Mouse (Mus musculus): Measurements from ENCODE around the gene Zyx.
A peak's percentile ranks its signal among the peaks of the same experiment; 100 is the strongest.

Zyx gene

GRCm38 (mm10) chr6:42350968-42351775 is 1.7 kb downstream of the Zyx start:
- no peak for DNase-seq

DNA sequence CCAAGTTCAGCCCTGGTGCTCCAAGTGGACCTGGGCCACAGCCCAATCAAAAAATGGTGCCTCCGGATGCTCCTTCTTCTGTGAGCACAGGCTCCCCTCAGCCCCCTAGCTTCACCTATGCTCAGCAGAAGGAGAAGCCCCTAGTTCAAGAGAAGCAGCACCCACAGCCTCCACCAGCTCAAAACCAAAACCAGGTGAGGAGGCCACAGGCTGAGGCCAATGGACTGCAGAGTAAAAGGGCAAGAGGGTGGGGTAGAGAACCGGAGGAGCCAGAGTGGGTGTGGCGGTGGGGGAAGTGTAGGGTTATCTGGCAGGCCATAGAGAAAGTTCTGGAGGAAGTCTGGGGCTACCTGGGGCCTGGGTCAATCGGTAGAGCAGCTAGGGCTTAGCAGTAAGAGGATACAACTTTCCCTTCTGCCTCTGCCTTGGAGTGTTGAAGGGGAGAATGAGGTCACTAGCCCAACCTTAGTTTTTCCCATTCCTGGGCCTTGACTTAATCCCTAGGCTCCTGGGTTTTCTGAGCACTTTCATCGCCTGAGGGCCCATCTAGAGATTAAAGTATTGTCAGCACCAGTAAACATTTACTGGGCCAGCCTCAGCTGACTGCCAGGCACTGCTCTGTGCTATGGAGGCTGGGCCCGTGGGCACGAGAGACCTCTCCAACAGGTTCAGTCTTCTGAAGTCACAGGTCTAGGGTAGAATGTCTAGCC is 2.5 kb downstream of the Zyx start:
- DNase-seq = peak in 1 of 2 experiments; percentile 30

DNA sequence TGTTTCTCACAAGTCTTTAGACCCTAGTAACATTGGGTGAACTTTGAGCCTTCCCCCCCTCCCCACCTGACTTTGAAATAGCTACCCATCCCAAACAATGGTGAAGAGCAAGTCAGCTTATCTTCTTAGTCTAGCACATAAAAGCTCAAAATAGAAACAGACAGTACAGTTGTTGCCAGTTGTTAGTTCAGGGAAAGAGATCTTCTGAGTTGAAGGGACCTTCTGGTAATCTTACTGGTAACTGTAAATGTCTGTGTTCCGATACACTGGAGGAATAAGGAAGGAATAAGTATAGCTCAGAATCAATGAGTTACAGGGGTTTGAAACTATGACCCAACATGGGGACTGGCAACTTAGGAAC is 3.0 kb downstream of the Zyx start:
- DNase-seq = no peak

DNA sequence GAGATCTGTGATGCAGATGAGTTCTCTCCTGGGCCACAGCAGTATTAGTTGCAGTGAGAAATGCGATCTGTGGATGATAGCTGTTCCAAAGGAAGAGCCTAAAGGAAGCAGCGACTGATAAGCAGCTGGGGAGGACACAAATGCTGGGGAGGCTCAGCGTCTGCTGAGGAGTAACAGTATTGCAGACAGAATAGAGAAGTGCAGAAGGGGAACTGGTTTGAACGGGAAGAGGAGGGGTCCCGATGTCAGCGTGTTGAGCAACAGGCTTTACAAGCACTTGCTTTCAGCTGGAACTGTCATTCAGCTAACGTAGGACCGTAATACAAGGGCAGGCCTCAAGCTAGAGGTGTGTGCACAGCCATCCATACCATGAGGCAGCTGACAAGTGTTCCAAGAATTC is 3.8 kb downstream of the Zyx start:
- peak; percentile 37 to 47 for DNase-seq

GRCm38 (mm10) chr6:42354076-42355019 is 4.9 kb downstream of the Zyx start:
- no peak for DNase-seq

- no peak for DNase-seq
Observed at GRCm38 (mm10) chr6:42355366-42355765, 5.9 kb downstream of the Zyx start.

- DNase-seq = no peak
Observed at GRCm38 (mm10) chr6:42355794-42356600, 6.6 kb downstream of the Zyx start.

DNA sequence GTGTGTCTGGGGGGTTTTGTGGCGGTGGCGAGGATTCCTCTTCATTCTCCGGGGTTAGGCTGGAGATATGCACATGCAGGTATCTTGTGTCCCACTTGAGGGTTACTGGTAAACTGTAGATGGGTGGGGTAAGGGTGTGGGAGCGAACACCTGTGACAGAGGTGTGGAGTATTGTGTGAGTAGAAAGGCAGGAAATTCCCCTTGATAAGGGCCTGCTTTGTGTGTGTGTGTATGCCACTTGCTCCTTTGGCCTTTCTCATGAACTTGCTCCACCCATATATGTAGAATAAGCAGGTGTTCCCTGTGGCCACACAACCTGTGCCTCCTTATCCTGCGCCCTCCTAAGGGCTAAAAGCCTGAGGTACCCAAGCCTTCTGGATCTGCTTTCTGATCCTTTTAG is 7.5 kb downstream of the Zyx start:
- DNase-seq = no peak

GRCm38 (mm10) chr6:42357901-42358300 is 8.5 kb downstream of the Zyx start:
- no peak for DNase-seq

DNA sequence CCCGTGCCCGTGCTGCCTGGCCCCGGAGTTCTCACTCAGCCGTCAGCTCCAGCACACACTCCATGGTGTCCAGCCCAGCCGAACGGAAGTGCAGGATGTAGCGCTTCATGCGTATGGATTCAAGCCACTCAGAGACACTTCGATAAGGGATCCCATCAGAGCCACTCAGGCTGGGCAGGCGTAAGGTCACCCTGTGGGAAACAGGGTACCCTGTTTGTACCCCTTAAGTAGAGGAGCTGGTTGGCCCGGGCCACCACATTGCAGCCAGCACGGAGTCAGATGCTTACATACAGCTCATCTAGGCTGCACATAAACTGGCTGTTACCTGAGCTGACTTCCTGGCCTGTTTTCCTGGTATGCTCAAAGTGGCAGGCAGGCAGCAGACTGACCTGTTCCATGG is 9.5 kb downstream of the Zyx start:
- no peak for DNase-seq

DNA sequence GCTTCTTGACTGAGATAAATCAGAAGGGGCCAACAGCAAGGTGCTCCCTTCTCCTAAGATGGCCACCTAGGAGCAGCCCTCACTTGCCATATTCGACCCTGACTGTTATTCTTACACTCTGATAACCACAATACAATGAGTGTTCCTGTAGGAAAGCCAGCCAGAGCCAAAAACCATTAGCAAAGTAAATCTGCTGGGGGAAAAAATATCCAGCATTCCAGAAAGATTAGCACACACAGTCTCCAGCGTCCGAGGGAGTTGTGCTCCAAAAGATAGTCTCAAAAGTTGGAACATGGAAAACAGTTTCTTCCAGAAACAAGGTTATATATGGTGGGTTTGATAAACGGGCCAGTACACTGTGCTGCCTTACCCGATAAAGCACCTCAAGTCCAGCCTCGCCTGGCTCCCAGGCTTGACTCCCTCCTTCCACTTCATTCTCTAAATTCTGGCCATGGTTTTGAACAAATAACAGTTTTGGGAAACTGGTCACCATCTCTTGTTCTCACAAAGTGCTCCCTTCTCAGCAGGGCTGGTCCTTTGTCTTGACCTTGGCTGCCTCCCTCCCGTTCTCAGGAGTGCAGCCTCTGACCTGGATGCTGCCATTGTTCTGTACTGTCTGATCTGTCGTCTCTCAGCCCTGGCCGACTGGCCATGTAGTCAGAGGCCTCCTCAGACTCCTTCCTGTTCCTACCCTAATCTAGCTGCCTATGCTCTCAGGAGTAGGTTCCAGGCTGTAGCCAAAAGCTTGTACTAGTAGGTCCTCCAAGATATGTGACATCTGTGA is 10.1 kb downstream of the Zyx start:
- DNase-seq = no peak

DNA sequence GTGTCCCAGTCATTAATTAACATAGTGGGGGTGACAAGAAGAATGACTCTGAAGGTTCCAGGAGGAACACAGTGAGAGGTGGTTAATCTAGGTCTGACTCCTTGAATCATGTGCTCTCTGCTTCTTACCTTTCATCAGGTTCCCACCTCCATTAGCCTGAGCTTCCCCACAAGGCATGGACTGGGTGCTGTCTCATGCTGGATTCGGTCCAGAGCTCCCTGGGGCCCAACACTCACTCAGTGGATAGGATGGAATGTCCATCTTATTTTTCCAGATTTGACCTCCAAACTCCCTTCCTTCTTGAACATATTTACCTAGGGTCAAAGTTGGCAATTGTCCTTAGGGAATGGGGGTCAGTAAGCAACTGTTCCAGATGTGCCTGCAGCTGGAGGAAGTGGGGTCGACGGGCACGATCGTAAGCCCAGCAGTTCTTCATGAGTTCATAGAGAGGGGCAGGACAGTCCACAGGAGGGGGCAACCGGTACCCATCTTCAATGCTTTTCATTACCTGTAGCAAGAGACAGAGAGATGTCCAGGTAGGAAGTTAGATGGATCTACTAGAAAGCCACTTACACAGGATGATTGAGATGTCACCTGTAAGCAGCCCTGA is 10.9 kb downstream of the Zyx start:
- DNase-seq = no peak

DNA sequence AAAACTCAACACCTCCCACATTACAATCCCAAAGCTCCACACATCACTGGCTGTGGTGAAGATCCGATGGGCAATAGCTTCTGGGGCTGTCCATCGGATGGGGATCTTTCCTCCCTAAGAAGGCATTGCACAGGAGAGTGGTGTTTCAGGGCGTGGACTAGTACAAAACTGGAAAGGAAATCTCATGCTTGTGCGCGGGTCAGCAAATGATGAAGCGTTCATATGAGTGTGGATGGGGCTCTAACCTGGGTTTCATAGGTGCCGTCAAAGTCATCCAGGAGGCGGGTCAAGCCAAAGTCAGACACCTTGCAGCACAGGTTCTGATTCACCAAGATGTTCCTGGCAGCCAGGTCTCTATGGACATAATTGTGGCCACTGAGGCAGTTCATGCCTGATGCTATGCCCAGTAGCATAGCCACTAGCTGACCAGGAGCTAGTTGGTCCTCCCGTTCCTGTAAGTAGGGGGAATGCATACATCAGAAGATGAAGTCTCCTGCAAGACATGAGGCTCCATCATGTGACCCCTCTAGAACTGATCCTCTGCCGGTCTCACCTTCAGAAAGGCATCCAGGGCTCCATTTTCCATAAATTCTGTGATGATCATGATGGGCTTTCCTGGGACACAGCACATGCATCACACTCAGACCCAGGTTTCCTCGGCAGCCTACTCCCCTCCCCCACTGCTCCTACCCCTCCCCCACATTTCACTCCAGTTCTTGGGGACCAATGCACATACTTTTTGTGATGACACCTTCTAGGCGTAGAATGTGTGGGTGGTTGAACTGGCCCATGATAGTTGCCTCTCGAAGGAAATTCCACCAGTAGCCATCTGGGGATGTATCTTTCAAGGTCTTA is 11.8 kb downstream of the Zyx start:
- no peak for DNase-seq

DNA sequence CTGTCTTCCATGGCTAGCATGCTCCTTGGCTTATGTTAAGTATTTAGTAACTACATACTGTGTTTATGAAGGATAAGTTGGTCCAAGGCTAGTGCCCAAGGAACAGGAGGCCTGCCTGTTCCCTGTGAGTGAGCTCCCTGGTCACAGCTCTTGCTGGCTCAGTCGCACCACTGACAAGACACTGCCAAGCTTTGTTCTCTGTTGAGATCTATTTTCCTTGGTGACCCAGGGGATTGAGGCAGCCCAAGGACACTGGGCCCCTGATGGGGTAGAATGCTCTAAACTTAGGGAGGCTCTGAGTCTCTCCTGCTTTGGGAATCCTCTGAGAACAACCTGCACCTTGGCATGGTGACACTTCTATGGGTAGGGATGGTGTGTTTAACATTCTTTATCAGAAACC is 12.6 kb downstream of the Zyx start:
- no peak for DNase-seq

DNA sequence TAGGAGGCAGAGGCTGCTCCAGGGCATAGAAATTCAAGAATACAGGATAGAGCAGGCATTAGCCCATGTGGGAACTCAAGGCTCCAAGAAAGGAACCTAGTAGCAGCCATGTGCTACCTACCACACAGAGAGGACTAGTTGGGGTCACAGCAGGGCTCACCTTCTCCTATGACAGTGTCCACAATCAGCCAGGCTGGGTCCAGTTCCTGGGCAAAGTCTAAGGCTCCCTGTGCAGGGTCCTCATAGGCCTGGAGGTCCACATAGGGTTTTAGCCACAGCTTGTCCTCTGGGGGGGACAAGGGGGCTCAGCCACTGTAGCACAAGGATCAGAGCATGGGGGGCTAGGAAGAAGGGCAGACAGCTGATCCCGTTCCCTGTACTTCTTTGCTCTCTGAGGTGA is 13.1 kb downstream of the Zyx start:
- DNase-seq = no peak

GRCm38 (mm10) chr6:42362974-42363373 is 13.5 kb downstream of the Zyx start:
- DNase-seq = no peak

DNA sequence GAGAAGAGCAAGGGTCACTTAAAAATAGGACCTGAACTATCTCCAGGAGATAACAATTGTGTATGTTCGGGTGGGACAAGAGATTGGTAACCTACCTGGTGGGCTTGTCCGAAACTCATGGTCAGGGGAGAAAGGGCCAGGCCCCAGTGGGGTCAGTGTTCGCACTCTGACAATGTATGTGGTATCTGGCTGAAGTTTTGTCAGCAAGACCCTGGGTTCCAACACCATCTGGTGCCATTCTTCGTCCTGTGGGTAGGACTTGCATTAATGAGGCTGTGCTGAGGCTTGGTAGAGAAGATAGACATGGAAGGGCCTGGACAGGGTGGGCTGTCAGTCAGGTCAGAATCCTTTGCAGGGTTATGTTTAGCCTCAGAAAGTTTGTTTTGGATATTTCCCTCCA is 14.6 kb downstream of the Zyx start:
- no peak for DNase-seq

- DNase-seq = no peak
Observed at GRCm38 (mm10) chr6:42364607-42365006, 15.2 kb downstream of the Zyx start.

GRCm38 (mm10) chr6:42365215-42365614 is 15.8 kb downstream of the Zyx start:
- no peak for DNase-seq

DNA sequence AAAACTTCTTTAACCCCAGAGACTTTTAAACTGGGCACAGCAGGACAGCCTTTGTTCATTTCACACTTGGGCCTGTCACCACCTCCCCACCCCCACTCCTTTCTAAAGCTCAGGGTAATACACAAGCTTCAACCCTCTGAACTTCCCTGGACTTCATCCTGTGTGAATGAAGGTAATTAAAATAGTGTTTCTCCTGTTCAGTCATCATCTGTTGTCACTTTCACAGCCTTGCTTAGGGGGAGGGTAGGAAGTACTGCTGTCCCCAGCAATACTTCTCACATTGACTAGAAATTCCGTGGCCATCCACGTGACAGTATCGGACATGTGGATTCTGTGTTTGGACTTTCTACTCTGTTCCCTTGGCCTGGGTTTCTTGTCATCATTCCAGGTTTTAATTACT is 20.4 kb downstream of the Zyx start:
- no peak for DNase-seq

All from B cell, adult 2 months (primary cell).